Mouse (Mus musculus): ENCODE data around the gene Pbx4. TPM values are rescaled to one million over a fixed set of nuclear protein-coding genes. Genes with fewer than 3 reads are reported as not detected.

The Pbx4 gene
- polyA plus RNA-seq, 1 experiment from 2014 or later = 65.7 TPM

- H3K4me3 ChIP-seq (ENCODE audit: low read depth, low read length) = no peak overlapping the region
- no peaks in the 10 kb centered on the region for H3K27me3 ChIP-seq (ENCODE audit: control insufficient read depth, insufficient read depth, low read depth, low read length)
- H3K36me3 ChIP-seq (ENCODE audit: control insufficient read depth, insufficient read depth, low read length) = peaks cover 8% of the 10 kb centered on the region
- H3K4me2 ChIP-seq (ENCODE audit: low read length) = no peak overlapping the region
- no peaks in the 10 kb centered on the region for H3K9me3 ChIP-seq (replicated peaks; ENCODE audit: control insufficient read depth, low read length, poor library complexity, severe bottlenecking)
- WGBS = 72% methylated on average over 4 of the region's 4 CpGs
- H3K4me1 ChIP-seq (ENCODE audit: control insufficient read depth, insufficient read depth, low read length) = peaks cover 23% of the 10 kb centered on the region
- no peak overlapping the region for H3K27ac ChIP-seq (ENCODE audit: low read length)
- ATAC-seq = no peak
- no peak overlapping the region for H3K9ac ChIP-seq (ENCODE audit: low read depth, low read length)
These were observed 63.6 kb downstream of the Pbx4 start for GRCm38 (mm10) chr8:69895772-69896451.

GRCm38 (mm10) chr8:69897857-69898256 is 65.6 kb downstream of the Pbx4 start:
- 90% methylated on average over 6 of the region's 6 CpGs for WGBS

GRCm38 (mm10) chr8:69899876-69900275 is 67.6 kb downstream of the Pbx4 start:
- ATAC-seq = no peak
- WGBS = 98% methylated on average over 2 of the region's 2 CpGs
- Histone ChIP-seq H3K4me1 (ENCODE audit: control insufficient read depth, insufficient read depth, low read length) (peaks cover 36% of the 10 kb centered on the region), H3K27me3 (ENCODE audit: control insufficient read depth, insufficient read depth, low read depth, low read length) (no peaks in the 10 kb centered on the region), H3K27ac (ENCODE audit: low read length) (no peak overlapping the region), H3K36me3 (ENCODE audit: control insufficient read depth, insufficient read depth, low read length) (no peaks in the 10 kb centered on the region; the same call in none of the 2 replicates), H3K4me3 (ENCODE audit: low read depth, low read length) (no peak overlapping the region), H3K9ac (ENCODE audit: low read depth, low read length) (no peak overlapping the region), H3K9me3 (replicated peaks; ENCODE audit: control insufficient read depth, low read length, poor library complexity, severe bottlenecking) (no peaks in the 10 kb centered on the region), H3K4me2 (ENCODE audit: low read length) (no peak overlapping the region; the same call in 1 of the 2 replicates)

More at GRCm38 (mm10) chr8:69897857-69898256, 65.6 kb downstream of the Pbx4 start:
- no peak overlapping the region for H3K4me3 ChIP-seq (ENCODE audit: low read depth, low read length)
- no peak overlapping the region for H3K9ac ChIP-seq (ENCODE audit: low read depth, low read length)
- no peaks in the 10 kb centered on the region for H3K27me3 ChIP-seq (ENCODE audit: control insufficient read depth, insufficient read depth, low read depth, low read length)
- peaks cover 30% of the 10 kb centered on the region for H3K4me1 ChIP-seq (ENCODE audit: control insufficient read depth, insufficient read depth, low read length)
- H3K27ac ChIP-seq (ENCODE audit: low read length) = no peak overlapping the region
- ATAC-seq = no peak
- no peak overlapping the region for H3K4me2 ChIP-seq (ENCODE audit: low read length)
- H3K36me3 ChIP-seq (ENCODE audit: control insufficient read depth, insufficient read depth, low read length) = peaks cover 8% of the 10 kb centered on the region
- no peaks in the 10 kb centered on the region for H3K9me3 ChIP-seq (replicated peaks; ENCODE audit: control insufficient read depth, low read length, poor library complexity, severe bottlenecking)

- Histone ChIP-seq H3K27me3 (ENCODE audit: control insufficient read depth, insufficient read depth, low read depth, low read length) (no peaks in the 10 kb centered on the region), H3K4me3 (ENCODE audit: low read depth, low read length) (peak overlapping the region; percentile 67), H3K4me1 (ENCODE audit: control insufficient read depth, insufficient read depth, low read length) (peaks cover 36% of the 10 kb centered on the region), H3K4me2 (ENCODE audit: low read length) (peak overlapping the region; percentile 100), H3K36me3 (ENCODE audit: control insufficient read depth, insufficient read depth, low read length) (no peaks in the 10 kb centered on the region; the same call in none of the 2 replicates), H3K27ac (ENCODE audit: low read length) (peak overlapping the region; percentile 88), H3K9me3 (replicated peaks; ENCODE audit: control insufficient read depth, low read length, poor library complexity, severe bottlenecking) (no peaks in the 10 kb centered on the region), H3K9ac (ENCODE audit: low read depth, low read length) (peak overlapping the region; percentile 84)
- WGBS = 21% methylated on average over 12 of the region's 12 CpGs
- no peak for ATAC-seq
These were observed 68.7 kb downstream of the Pbx4 start for GRCm38 (mm10) chr8:69900895-69901451.

- Histone ChIP-seq H3K4me2 (ENCODE audit: low read length) (peak overlapping the region; percentile 100), H3K27ac (ENCODE audit: low read length) (peak overlapping the region; percentile 88), H3K4me3 (ENCODE audit: low read depth, low read length) (peak overlapping the region; percentile 67), H3K9ac (ENCODE audit: low read depth, low read length) (peak overlapping the region; percentile 84), H3K4me1 (ENCODE audit: control insufficient read depth, insufficient read depth, low read length) (peaks cover 36% of the 10 kb centered on the region), H3K27me3 (ENCODE audit: control insufficient read depth, insufficient read depth, low read depth, low read length) (no peaks in the 10 kb centered on the region), H3K36me3 (ENCODE audit: control insufficient read depth, insufficient read depth, low read length) (no peaks in the 10 kb centered on the region; the same call in none of the 2 replicates), H3K9me3 (replicated peaks; ENCODE audit: control insufficient read depth, low read length, poor library complexity, severe bottlenecking) (no peaks in the 10 kb centered on the region)
- ATAC-seq = peak; percentile 76
- 1% methylated on average over 41 of the region's 41 CpGs for WGBS
These were observed 69.3 kb downstream of the Pbx4 start for GRCm38 (mm10) chr8:69901484-69902162.

GRCm38 (mm10) chr8:69902163-69903062 is 70.1 kb downstream of the Pbx4 start, which contains the start of the genes Tssk6, Ndufa13 and Yjefn3:
Gene Tssk6 (plus strand): TSS chr8:69902184.
Gene Ndufa13 (minus strand): TSS chr8:69902558.
Gene Yjefn3 (minus strand): TSS chr8:69902712.
- peak; percentile 52 for ATAC-seq
- WGBS = 4% methylated on average over 89 of the region's 89 CpGs
- Histone ChIP-seq H3K4me1 (ENCODE audit: control insufficient read depth, insufficient read depth, low read length) (peaks cover 36% of the 10 kb centered on the region), H3K27ac (ENCODE audit: low read length) (peak within 1 kb of the TSS; percentile 89), H3K9ac (ENCODE audit: low read depth, low read length) (peak within 1 kb of the TSS; percentile 84), H3K27me3 (ENCODE audit: control insufficient read depth, insufficient read depth, low read depth, low read length) (no peaks in the 10 kb centered on the region), H3K4me2 (ENCODE audit: low read length) (peak within 1 kb of the TSS; percentile 100), H3K9me3 (replicated peaks; ENCODE audit: control insufficient read depth, low read length, poor library complexity, severe bottlenecking) (no peaks in the 10 kb centered on the region), H3K36me3 (ENCODE audit: control insufficient read depth, insufficient read depth, low read length) (no peaks in the 10 kb centered on the region; the same call in none of the 2 replicates), H3K4me3 (ENCODE audit: low read depth, low read length) (peak within 1 kb of the TSS; percentile 67)

GRCm38 (mm10) chr8:69903063-69903542 is 70.8 kb downstream of the Pbx4 start:
- Histone ChIP-seq H3K27ac (ENCODE audit: low read length) (peak overlapping the region; percentile 89), H3K4me1 (ENCODE audit: control insufficient read depth, insufficient read depth, low read length) (peaks cover 32% of the 10 kb centered on the region), H3K4me3 (ENCODE audit: low read depth, low read length) (peak overlapping the region; percentile 67), H3K36me3 (ENCODE audit: control insufficient read depth, insufficient read depth, low read length) (no peaks in the 10 kb centered on the region; the same call in 1 of the 2 replicates), H3K9me3 (replicated peaks; ENCODE audit: control insufficient read depth, low read length, poor library complexity, severe bottlenecking) (no peaks in the 10 kb centered on the region), H3K9ac (ENCODE audit: low read depth, low read length) (peak overlapping the region; percentile 75), H3K27me3 (ENCODE audit: control insufficient read depth, insufficient read depth, low read depth, low read length) (no peaks in the 10 kb centered on the region), H3K4me2 (ENCODE audit: low read length) (peak overlapping the region; percentile 100)
- under 1% methylated on average over 43 of the region's 45 CpGs for WGBS
- ATAC-seq = peak; percentile 91

GRCm38 (mm10) chr8:69904096-69904495 is 71.8 kb downstream of the Pbx4 start:
- WGBS = 88% methylated on average over 8 of the region's 8 CpGs
- Histone ChIP-seq H3K4me3 (ENCODE audit: low read depth, low read length) (no peak overlapping the region), H3K9me3 (replicated peaks; ENCODE audit: control insufficient read depth, low read length, poor library complexity, severe bottlenecking) (no peaks in the 10 kb centered on the region)

More at GRCm38 (mm10) chr8:69904096-69904495, 71.8 kb downstream of the Pbx4 start:
- H3K4me1 ChIP-seq (ENCODE audit: control insufficient read depth, insufficient read depth, low read length) = peaks cover 30% of the 10 kb centered on the region
- no peaks in the 10 kb centered on the region for H3K36me3 ChIP-seq (ENCODE audit: control insufficient read depth, insufficient read depth, low read length)
- H3K9ac ChIP-seq (ENCODE audit: low read depth, low read length) = no peak overlapping the region
- H3K4me2 ChIP-seq (ENCODE audit: low read length) = peak overlapping the region; percentile 100; the same call in 1 of the 2 replicates
- no peak overlapping the region for H3K27ac ChIP-seq (ENCODE audit: low read length)
- no peak for ATAC-seq
- no peaks in the 10 kb centered on the region for H3K27me3 ChIP-seq (ENCODE audit: control insufficient read depth, insufficient read depth, low read depth, low read length)
